Comparison of ENCODE assay signal across 8 mouse cellular contexts in the genomic region with DNA sequence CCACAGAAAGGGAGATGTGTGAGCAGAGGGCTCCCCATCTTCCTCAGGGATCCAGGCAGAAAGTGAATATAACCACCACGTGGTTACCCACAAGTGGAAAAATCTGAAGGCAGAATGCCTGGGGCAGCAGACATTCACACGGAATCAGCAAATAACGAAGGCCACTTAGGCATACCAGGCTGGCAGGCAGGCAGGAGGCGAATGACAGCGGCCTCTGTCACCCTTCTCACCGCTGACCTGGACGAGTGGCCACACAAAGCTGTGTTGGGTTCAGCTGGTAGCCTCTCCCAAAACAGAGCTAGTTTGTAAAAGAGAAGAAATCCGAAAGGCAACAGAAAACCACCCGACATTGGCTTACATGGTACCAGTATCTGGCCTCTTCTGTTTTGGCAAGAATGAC. TPM values are rescaled to one million over a fixed set of nuclear protein-coding genes. Genes with fewer than 3 reads are reported as not detected.
DNase-seq lines count a peak whose midpoint lies in the region; ATAC-seq and TF ChIP-seq lines count a peak whose summit lies in the region.

No protein-coding gene starts in this region.

- H3K9ac ChIP-seq in embryonic facial prominence, embryonic 13.5 days, result peak overlapping the region; percentile 93
- peak overlapping the region; percentile 81 for H3K9ac ChIP-seq in intestine, embryonic 15.5 days
- H3K9ac ChIP-seq in midbrain, embryonic 15.5 days, result no peak overlapping the region; the same call in 1 of the 2 replicates

- peak overlapping the region; percentile 67 for H3K4me3 ChIP-seq in kidney, adult 2 months (ENCODE audit: insufficient read depth, low read depth, low read length)
- peak overlapping the region; percentile 89 for H3K4me3 ChIP-seq in embryonic facial prominence, embryonic 13.5 days
- H3K4me3 ChIP-seq in intestine, embryonic 15.5 days (replicated peaks), result peak overlapping the region; percentile 83
- H3K4me3 ChIP-seq in midbrain, embryonic 15.5 days, result peak overlapping the region; percentile 83

- no peaks in the 10 kb centered on the region for H3K27me3 ChIP-seq in kidney, adult 2 months (replicated peaks; ENCODE audit: control insufficient read depth, insufficient read depth, low read length)
- H3K27me3 ChIP-seq in embryonic facial prominence, embryonic 13.5 days, result no peaks in the 10 kb centered on the region
- no peaks in the 10 kb centered on the region for H3K27me3 ChIP-seq in intestine, embryonic 15.5 days (replicated peaks)
- H3K27me3 ChIP-seq in midbrain, embryonic 15.5 days (replicated peaks), result no peaks in the 10 kb centered on the region

- ATAC-seq in embryonic facial prominence, embryonic 13.5 days (ENCODE audit: insufficient number of reproducible peaks, insufficient read depth, low FRiP score, low TSS enrichment, low read depth), result no peak
- ATAC-seq in intestine, embryonic 15.5 days, result no peak
- no peak for ATAC-seq in midbrain, embryonic 15.5 days (replicated peaks)
- no peak for ATAC-seq in activated CD4-positive, CD25-positive, alpha-beta regulatory T cell, adult 4 months

- H3K27ac ChIP-seq in kidney, adult 2 months (ENCODE audit: insufficient read depth, low read depth, low read length), result peak overlapping the region; percentile 58
- peak overlapping the region; percentile 97; the same call in 1 of the 2 replicates for H3K27ac ChIP-seq in embryonic facial prominence, embryonic 13.5 days
- no peak overlapping the region for H3K27ac ChIP-seq in intestine, embryonic 15.5 days
- no peak overlapping the region for H3K27ac ChIP-seq in midbrain, embryonic 15.5 days

- no peaks in the 10 kb centered on the region for H3K4me1 ChIP-seq in kidney, adult 2 months (ENCODE audit: control insufficient read depth, insufficient read depth, low read length)
- peaks cover 34% of the 10 kb centered on the region for H3K4me1 ChIP-seq in embryonic facial prominence, embryonic 13.5 days
- H3K4me1 ChIP-seq in intestine, embryonic 15.5 days (replicated peaks), result peaks cover 19% of the 10 kb centered on the region
- peaks cover 25% of the 10 kb centered on the region for H3K4me1 ChIP-seq in midbrain, embryonic 15.5 days

- H3K36me3 ChIP-seq in kidney, adult 2 months (ENCODE audit: control insufficient read depth, insufficient read depth, low read length), result no peaks in the 10 kb centered on the region
- 0 out of 2 replicates have a peak, but pooled peaks cover 9% of the 10 kb centered on the region for H3K36me3 ChIP-seq in embryonic facial prominence, embryonic 13.5 days
- H3K36me3 ChIP-seq in intestine, embryonic 15.5 days, result no peaks in the 10 kb centered on the region
- no peaks in the 10 kb centered on the region for H3K36me3 ChIP-seq in midbrain, embryonic 15.5 days (replicated peaks)

- no peak for TF ChIP-seq POLR2A in kidney, adult 2 months (IDR thresholded peaks at IDR 0.05; ENCODE audit: low read depth, low read length)

- H3K4me2 ChIP-seq in embryonic facial prominence, embryonic 13.5 days, result peak overlapping the region; percentile 83
- H3K4me2 ChIP-seq in intestine, embryonic 15.5 days (replicated peaks), result peak overlapping the region; percentile 76
- H3K4me2 ChIP-seq in midbrain, embryonic 15.5 days, result peak overlapping the region; percentile 90

- 21% methylated on average over 9 of the region's 9 CpGs for WGBS in kidney, adult 2 months
- WGBS in embryonic facial prominence, embryonic 13.5 days, result 9% methylated on average over 9 of the region's 9 CpGs
- 16% methylated on average over 9 of the region's 9 CpGs for WGBS in intestine, embryonic 15.5 days
- WGBS in midbrain, embryonic 15.5 days, result 10% methylated on average over 9 of the region's 9 CpGs

- no peak for DNase-seq in kidney, adult 2 months
- no peak for DNase-seq in kidney, adult 11 months
- no peak for DNase-seq in adrenal gland, postnatal 10 days
- DNase-seq in frontal cortex, adult 2 months (ENCODE audit: extremely low spot score in 1 of 2, low spot score in 1 of 2), result no peak

- no peak for TF ChIP-seq CTCF in kidney, adult 2 months (conservative IDR thresholded peaks at IDR 0.05; ENCODE audit: insufficient read depth, insufficient read length, low read depth, low read length)

- no peaks in the 10 kb centered on the region for H3K9me3 ChIP-seq in embryonic facial prominence, embryonic 13.5 days
- no peaks in the 10 kb centered on the region for H3K9me3 ChIP-seq in intestine, embryonic 15.5 days
- no peaks in the 10 kb centered on the region for H3K9me3 ChIP-seq in midbrain, embryonic 15.5 days

RNA-seq across cellular contexts. Expression of a gene that starts 1.1 kb away (rescaled TPM):
- 0.12 TPM in 1 of 2 replicates, not detected in the other for polyA plus RNA-seq in kidney, adult 2 months (2012; rRNA removed)
- polyA plus RNA-seq in embryonic facial prominence, embryonic 13.5 days (2015; fragmentation: Nextera tagmentation; extraction: Ambion mirVana), result 0.20 and 0.29 TPM in 2 replicates
- 0.11 and 0.28 TPM in 2 replicates for polyA plus RNA-seq in intestine, embryonic 15.5 days (2015; fragmentation: Nextera tagmentation; extraction: Ambion mirVana)
- 1.5 and 1.8 TPM in 2 replicates for polyA plus RNA-seq in midbrain, embryonic 15.5 days (2015; fragmentation: Nextera tagmentation; extraction: Ambion mirVana)
- polyA plus RNA-seq in activated CD4-positive, CD25-positive, alpha-beta regulatory T cell, adult 4 months (2017; shearing (Covaris generic)), result under 1 TPM; 0.28 to 0.32 TPM
- total RNA-seq in adrenal gland, postnatal 10 days (2021), result not detected
- 0.40 and 0.44 TPM in 2 replicates for polyA plus RNA-seq in frontal cortex, adult 2 months (2012; rRNA removed)

RNA-seq across cellular contexts. Expression of a gene that starts 1.1 kb away (rescaled TPM):
- polyA plus RNA-seq in kidney, adult 2 months (2012; rRNA removed), result 6.4 and 8.0 TPM in 2 replicates
- 14.4 and 16.5 TPM in 2 replicates for polyA plus RNA-seq in embryonic facial prominence, embryonic 13.5 days (2015; fragmentation: Nextera tagmentation; extraction: Ambion mirVana)
- polyA plus RNA-seq in intestine, embryonic 15.5 days (2015; fragmentation: Nextera tagmentation; extraction: Ambion mirVana), result 9.8 and 10.7 TPM in 2 replicates
- polyA plus RNA-seq in midbrain, embryonic 15.5 days (2015; fragmentation: Nextera tagmentation; extraction: Ambion mirVana), result 5.1 and 5.7 TPM in 2 replicates
- 10 to 100 TPM in 1 of 2 experiments, 1 to 10 TPM in 1; 6.2 to 11.9 TPM for polyA plus RNA-seq in activated CD4-positive, CD25-positive, alpha-beta regulatory T cell, adult 4 months (2017; shearing (Covaris generic))
- 10 to 100 TPM; 11.7 to 14.5 TPM for total RNA-seq in adrenal gland, postnatal 10 days (2021)
- 0.78 and 0.86 TPM in 2 replicates for polyA plus RNA-seq in frontal cortex, adult 2 months (2012; rRNA removed)

RNA-seq across cellular contexts. Expression of a gene that starts 19.5 kb away (rescaled TPM):
- polyA plus RNA-seq in kidney, adult 2 months (2012; rRNA removed), result 0.05 TPM in 1 of 2 replicates, not detected in the other
- 0.17 and 0.39 TPM in 2 replicates for polyA plus RNA-seq in embryonic facial prominence, embryonic 13.5 days (2015; fragmentation: Nextera tagmentation; extraction: Ambion mirVana)
- polyA plus RNA-seq in intestine, embryonic 15.5 days (2015; fragmentation: Nextera tagmentation; extraction: Ambion mirVana), result not detected in 2 replicates
- polyA plus RNA-seq in midbrain, embryonic 15.5 days (2015; fragmentation: Nextera tagmentation; extraction: Ambion mirVana), result 0.41 and 0.65 TPM in 2 replicates
- under 1 TPM in 1 of 2 experiments, not detected in 1; 0.37 TPM for polyA plus RNA-seq in activated CD4-positive, CD25-positive, alpha-beta regulatory T cell, adult 4 months (2017; shearing (Covaris generic))
- under 1 TPM in 1 of 2 experiments, not detected in 1; 0.06 TPM for total RNA-seq in adrenal gland, postnatal 10 days (2021)
- 0.14 and 0.29 TPM in 2 replicates for polyA plus RNA-seq in frontal cortex, adult 2 months (2012; rRNA removed)

RNA-seq across cellular contexts. Expression of a gene that starts 52.7 kb away (rescaled TPM):
- 2.6 and 2.7 TPM in 2 replicates for polyA plus RNA-seq in kidney, adult 2 months (2012; rRNA removed)
- polyA plus RNA-seq in embryonic facial prominence, embryonic 13.5 days (2015; fragmentation: Nextera tagmentation; extraction: Ambion mirVana), result 1.5 and 2.4 TPM in 2 replicates
- polyA plus RNA-seq in intestine, embryonic 15.5 days (2015; fragmentation: Nextera tagmentation; extraction: Ambion mirVana), result 0.68 and 0.97 TPM in 2 replicates
- polyA plus RNA-seq in midbrain, embryonic 15.5 days (2015; fragmentation: Nextera tagmentation; extraction: Ambion mirVana), result 0.74 and 1.4 TPM in 2 replicates
- polyA plus RNA-seq in activated CD4-positive, CD25-positive, alpha-beta regulatory T cell, adult 4 months (2017; shearing (Covaris generic)), result under 1 TPM in 1 of 2 experiments, not detected in 1; 0.74 TPM
- total RNA-seq in adrenal gland, postnatal 10 days (2021), result 1 to 10 TPM; 2.6 to 3.7 TPM
- 1.8 and 2.0 TPM in 2 replicates for polyA plus RNA-seq in frontal cortex, adult 2 months (2012; rRNA removed)

Comparison
In these comparisons a context has a peak if more than half of its experiments do, and no peak if none do; other contexts are left out.
1. H3K27ac ChIP-seq: peak in kidney, adult 2 months (single experiment) and embryonic facial prominence, embryonic 13.5 days (single experiment); none in intestine, embryonic 15.5 days (single experiment) and midbrain, embryonic 15.5 days (single experiment).
2. Peak in every context shown above with its lines, with median percentiles within 50 percentile points of each other: H3K4me3 ChIP-seq and H3K4me2 ChIP-seq.